Mouse (Mus musculus): Measurements from ENCODE around the gene Miga2.
"Not testable (repeated sequence)": the region's sequence is repeated elsewhere in the genome, so short reads cannot be mapped to it uniquely, and the experiment has no call there.

Gene Miga2

GRCm38 (mm10) chr2:30397986-30398512 lies 34.0 kb downstream of the Miga2 start:
- no peak for DNase-seq (ENCODE audit: low read depth)

DNA sequence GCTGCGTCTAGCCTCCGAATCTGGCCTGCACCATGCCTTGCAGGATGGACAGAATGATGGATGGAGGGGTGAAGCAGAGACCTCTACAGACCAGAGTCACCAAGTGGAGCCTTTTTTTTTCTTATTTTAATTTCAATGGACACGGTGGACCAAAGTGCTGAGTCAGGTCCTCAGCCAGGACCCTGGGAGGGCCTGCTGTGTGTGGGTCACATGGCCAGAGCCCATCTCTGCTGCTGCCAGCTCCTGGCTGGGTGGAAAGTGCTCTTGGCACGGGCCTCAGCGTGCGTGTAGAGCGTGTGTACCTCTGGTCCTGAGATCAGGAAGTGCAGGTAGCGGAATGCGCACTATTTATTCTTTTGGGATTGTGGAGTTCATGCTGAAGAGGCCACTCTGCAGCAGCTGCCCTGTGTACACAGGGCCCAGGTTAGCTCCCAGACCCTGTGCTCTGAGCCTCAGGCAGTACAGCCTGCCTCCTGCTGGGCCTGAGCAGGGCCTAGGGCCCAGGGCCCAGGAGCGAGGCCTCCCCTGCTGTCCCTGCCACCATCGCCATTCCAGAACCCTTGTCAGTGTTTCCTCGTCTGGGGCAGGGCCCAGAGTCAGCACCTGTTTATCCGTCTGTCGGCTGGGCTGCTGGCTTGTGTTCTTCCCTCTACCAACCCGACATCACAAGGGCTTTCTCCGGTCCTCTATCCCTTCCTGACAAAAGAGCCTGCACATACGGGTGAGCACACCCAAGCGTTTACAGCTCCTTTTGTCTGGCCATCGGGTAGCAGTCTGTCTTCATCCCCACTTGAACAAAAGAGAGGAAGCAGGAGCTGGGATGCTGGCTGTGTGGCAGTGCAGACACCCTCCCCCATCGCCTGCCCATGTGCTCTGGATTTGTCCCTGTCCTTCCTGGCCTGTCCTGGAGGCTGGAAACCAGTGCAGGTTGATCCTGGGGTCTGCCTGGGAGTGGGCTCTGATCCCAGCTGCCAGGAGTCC lies 35.4 kb downstream of the Miga2 start:
- no peak for DNase-seq (ENCODE audit: low read depth)

- DNase-seq (ENCODE audit: low read depth): no peak
Measured at GRCm38 (mm10) chr2:30401581-30401980, 37.5 kb downstream of the Miga2 start.

- no peak for DNase-seq (ENCODE audit: low read depth)
Measured at GRCm38 (mm10) chr2:30402351-30402826, 38.4 kb downstream of the Miga2 start.

- DNase-seq (ENCODE audit: low read depth): no peak
Measured at GRCm38 (mm10) chr2:30402843-30403242, 38.8 kb downstream of the Miga2 start.

DNA sequence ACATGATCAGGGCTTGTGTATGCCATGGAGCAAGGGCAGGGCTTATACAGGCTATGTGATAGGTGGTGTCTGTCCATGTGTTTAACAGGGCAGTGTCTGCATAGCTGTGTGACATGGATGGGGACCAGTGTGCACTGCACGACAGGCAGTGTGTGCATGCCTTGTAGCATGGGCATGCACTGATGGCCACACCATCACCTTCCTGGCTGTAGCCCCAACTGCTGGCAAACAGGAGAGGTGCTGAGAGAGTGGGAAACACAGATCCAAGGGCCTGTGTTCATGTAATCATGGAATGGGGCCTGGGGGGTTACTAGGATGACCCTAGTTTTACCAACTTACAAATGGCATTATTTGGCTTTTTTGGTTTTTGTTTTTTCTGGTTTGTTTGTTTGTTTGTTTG lies 39.8 kb downstream of the Miga2 start:
- no peak for DNase-seq (ENCODE audit: low read depth)

DNA sequence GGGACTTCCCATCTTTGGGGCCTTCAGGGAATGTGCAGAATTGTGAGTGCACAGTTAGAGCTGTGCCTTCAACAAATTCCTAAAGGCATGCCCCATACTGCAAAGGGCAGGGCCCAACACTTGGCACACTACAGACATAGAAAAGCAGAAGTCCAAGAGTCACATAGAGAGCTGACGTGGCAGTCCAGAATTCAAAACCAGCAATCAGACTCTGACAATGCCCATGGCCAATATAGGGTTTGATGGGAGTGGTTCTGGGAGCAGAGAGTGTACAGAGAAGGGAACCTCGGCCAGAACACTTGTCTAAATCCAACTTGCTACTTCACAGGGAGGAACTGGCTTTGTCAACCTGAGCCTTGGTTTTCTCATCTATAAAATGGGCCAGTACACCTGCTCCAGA lies 43.2 kb downstream of the Miga2 start:
- DNase-seq (ENCODE audit: low read depth): no peak

GRCm38 (mm10) chr2:30407778-30408177 lies 43.7 kb downstream of the Miga2 start:
- no peak for DNase-seq (ENCODE audit: low read depth)

- DNase-seq (ENCODE audit: low read depth): no peak
Measured at GRCm38 (mm10) chr2:30408452-30409100, 44.5 kb downstream of the Miga2 start.

- DNase-seq (ENCODE audit: low read depth): no peak
Measured at GRCm38 (mm10) chr2:30409454-30410176, 45.6 kb downstream of the Miga2 start.

DNA sequence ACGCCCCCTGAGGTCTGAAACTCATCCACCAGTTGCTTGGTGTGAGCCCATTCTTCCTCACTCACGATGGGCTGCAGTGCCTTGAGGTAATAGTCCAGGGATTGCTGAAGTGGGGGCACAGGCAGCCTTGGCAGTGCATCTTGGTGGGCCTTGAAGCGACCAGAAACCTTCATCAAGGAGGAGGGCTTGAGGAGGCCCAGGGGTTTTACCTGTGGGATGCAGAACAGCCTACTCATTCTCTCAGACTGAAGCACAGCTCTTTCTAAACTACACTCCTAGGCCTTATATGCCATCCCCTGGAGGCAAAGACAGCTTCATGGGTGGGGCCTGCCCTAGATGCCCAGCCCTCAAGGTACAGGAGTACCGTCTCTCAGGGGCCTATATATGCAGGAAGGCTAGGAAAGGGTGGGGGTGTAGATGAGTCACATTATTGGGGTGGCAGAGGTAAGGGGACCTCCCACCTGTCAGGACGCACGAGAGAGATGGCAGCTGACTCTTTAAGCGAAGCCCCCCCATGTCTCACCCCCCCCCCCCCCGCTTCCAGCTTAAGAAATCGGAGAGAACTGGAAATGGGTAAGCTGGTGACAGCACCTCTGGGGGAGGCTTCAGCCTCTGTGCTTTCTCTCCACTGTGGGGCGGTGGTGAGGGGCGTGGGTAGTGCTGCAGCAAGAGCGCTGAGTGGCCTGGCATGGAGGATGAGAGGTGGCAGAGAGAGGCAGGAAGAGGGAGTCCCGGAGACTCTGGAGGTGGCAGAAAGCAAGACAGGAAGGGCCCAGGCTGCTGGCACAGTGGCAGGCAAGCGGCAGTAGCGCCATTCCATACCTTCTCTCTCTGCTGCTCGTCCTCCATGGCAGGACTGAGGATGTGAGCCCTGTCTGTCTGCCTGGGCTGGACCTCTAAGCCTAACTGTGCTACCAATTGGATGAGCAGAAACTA lies 49.3 kb downstream of the Miga2 start:
- DNase-seq (ENCODE audit: low read depth): no peak

DNA sequence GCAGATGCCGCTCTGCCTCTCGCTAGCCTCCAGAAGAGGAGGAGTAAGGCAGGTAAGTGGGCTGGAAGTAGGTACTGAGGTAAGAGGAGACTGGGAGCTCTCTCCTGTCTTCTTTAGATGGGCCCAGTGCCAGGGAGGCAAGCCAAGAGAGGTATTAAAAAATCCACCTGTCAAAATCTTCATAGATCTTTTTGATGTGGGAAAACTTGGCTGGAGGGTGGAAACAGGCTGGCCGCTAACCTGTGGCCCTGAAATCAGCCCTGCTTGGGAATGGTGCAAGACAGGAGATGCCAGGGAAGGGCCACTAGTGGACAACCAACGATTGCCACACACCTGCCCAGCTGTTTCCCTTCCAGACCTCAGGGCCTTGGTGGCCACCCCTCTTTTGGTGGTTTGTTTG lies 50.1 kb downstream of the Miga2 start:
- DNase-seq (ENCODE audit: low read depth): no peak

- no peak for DNase-seq (ENCODE audit: low read depth)
Measured at GRCm38 (mm10) chr2:30414681-30415080, 50.6 kb downstream of the Miga2 start.

DNA sequence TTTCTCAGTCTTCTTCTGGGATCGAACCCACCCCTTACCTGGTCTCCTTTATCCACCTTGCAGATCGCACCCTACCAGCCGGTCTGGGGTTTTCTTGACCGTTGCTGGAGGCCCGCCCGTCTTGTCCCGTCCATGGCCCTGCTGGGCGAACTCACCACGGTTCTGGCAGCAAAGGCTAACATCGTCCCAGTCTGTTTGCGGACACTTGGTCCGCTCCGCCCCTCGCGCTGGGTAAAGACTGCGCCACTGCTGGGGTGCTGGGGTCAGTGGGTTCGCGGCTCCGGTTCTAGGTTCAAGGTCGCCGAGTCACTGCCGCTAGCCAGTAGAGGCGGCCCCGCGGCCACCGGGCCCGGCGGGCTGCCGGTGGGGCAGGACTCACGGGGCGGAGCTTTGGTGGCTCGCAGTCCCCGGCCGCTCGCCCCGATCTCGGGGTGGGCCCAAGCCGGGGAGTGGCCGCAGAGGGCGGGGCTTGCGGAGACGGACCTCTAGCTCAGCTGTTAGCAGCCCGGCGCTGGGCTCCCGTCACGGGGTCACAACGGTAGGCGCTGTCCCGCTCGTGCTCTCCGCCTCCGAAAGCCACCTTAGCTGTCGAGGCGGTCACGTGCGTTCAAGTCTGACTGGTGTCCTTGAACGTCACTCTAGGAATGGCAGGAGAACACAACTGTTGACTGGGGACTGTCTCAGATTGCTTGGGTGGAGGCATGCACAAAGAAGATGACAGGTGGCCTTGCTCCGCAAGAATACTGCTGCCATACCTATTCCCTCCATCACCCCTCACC lies 51.3 kb downstream of the Miga2 start, which contains the start of gene Crat:
TSS of gene Crat (minus strand) at position 657 of the 779 bp plus-strand sequence.
- peak; percentile 67 for DNase-seq (ENCODE audit: low read depth)

DNA sequence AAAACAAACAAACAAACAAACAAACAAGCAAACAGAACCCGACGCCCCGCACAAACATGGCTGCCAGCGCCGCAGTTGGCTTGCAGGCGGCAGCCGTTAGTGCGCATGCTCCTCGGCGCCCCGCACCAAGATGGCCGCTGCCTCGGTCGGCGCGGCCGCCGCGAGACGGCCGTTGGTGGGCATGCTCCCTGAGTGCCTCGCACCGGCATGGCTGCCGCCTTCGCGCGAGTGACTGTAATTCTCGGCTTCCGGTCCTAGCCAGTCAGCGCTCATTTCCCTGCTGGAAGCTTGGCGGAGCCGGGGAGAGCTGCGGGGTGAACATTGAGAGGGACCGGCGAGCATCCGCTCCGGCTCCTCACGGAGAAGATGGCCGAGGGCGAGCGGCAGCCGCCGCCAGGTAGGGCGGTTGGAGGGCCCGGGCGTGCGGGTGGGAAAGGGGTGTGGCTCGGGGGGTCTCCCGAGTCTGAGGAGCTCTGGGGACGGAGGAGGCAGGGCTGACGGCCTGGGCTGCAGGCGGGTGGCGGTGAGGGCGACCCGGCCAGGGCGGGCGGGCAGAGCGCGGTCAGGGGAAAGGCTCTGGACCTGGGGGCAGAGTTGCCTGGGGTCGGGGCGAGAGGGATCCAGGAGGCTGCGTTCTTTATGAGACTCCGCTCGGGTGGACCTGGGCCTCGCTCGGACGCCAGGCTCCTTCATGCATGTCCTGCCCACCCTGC lies 52.1 kb downstream of the Miga2 start, which contains the start of gene Ptpa:
TSS of gene Ptpa (plus strand) at position 104 of the 713 bp plus-strand sequence.
- DNase-seq (ENCODE audit: low read depth): no peak

- no peak for DNase-seq (ENCODE audit: low read depth)
Measured at GRCm38 (mm10) chr2:30416649-30416965, 52.6 kb downstream of the Miga2 start.

DNA sequence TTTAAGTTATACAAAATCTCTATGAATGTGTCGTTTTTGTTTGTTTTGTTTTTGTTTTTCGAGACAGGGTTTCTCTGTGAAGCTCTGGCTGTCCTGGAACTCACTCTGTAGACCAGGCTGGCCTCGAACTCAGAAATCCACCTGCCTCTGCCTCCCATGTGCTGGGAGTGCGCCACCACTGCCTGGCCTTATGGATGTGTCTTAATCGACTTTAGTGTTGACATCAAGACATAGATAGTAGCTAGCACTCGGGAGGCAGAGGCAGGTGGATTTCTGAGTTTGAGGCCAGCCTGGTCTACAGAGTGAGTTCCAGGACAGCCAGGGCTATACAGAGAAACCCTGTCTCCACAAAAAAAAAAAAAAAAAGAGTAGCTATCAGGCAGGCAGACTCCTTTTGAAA lies 53.1 kb downstream of the Miga2 start:
- not testable (repeated sequence) for DNase-seq (ENCODE audit: low read depth)

GRCm38 (mm10) chr2:30417595-30418165 lies 53.6 kb downstream of the Miga2 start:
- DNase-seq (ENCODE audit: low read depth): no peak

DNA sequence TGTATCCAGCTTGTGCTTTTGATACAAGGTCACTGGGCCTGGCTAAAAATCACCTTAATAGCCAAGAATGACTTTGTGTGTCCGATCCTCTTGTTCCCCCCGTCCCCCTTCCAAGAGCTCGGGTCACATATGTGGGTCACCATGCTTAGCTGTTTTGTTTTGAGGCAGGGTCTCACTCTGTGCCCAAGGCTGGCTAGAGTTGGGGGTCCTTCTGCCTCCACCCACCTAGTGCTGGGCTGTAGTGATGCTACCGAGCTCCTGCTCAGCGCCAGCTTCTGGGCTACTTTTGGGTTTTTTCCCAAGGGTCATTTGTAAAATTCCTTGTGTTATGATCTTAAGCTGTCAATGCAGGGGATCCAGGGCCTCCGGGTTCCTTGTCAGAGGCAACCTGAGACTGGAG lies 54.2 kb downstream of the Miga2 start:
- DNase-seq (ENCODE audit: low read depth): no peak
